Mouse (Mus musculus) Patski (cell line): ENCODE data around the gene Gpr158. TPM values are rescaled to one million over a fixed set of nuclear protein-coding genes. Genes with fewer than 3 reads are reported as not detected.
"Not testable (repeated sequence)": the region's sequence is repeated elsewhere in the genome, so short reads cannot be mapped to it uniquely, and the experiment has no call there.

Source experiments
- ATAC-seq: fragments of 100-300 bp; one replicate; pipeline ENCODE4 v1.8.0; 2021
- CTCF ChIA-PET: fragments of 350-600 bp; sonication (Branson Sonifier 250); formaldehyde crosslinking; loops from one replicate; lab custom pipeline; 2022; ENCODE audit warnings: inconsistent platforms; lab: Charles Lee
- POLR2A ChIA-PET: fragments of 350-600 bp; sonication (Branson Sonifier 250); formaldehyde crosslinking; loops from one replicate; lab custom pipeline; 2022; ENCODE audit warnings: antibody characterized with exemption, inconsistent platforms; lab: Charles Lee
- DNase-seq: peaks from one replicate; pipeline ENCODE4 v3.0.0-alpha.2; 2011; ENCODE audit warnings: low read depth, low spot score
- H3K27me3 ChIP-seq: fragments of 371-371 bp; one replicate; pipeline ENCODE4 v1.5.1; 2021
- CTCF ChIP-seq: fragments of 100-300 bp; IDR thresholded peaks from one replicate; pipeline ENCODE4 v1.5.1; 2021
- in situ Hi-C: fragments of 300-500 bp; cut with MboI; formaldehyde crosslinking; loops from 3 replicates; pipeline ENCODE4 v1.11.1; 2018; ENCODE audit warnings: low pct_unique_long_range_greater_than_20kb, mixed read lengths
- polyA plus RNA-seq: library from polyadenylated mRNA; unstranded; gene quantifications from one replicate; pipeline ENCODE4 v1.2.3, GENCODE M21; 2021

The Gpr158 gene
- polyA plus RNA-seq, 1 experiment from 2014 or later, result 0.01 TPM

- in situ Hi-C loops, result no loop called here
- DNase-seq (no peak), ATAC-seq (no peak)
- no peaks in the 10 kb centered on the region for H3K27me3 ChIP-seq
- no peak for TF ChIP-seq CTCF
- CTCF ChIA-PET, result no interaction called here
- POLR2A ChIA-PET, result no interaction called here
Measured at GRCm38 (mm10) chr2:21408821-21409220, 41.5 kb downstream of the Gpr158 start.

- POLR2A ChIA-PET, result no interaction called here
Measured at GRCm38 (mm10) chr2:21430288-21430687, 62.9 kb downstream of the Gpr158 start.

GRCm38 (mm10) chr2:21431182-21431581 is 63.8 kb downstream of the Gpr158 start:
- DNase-seq, result no peak
- POLR2A ChIA-PET, result no interaction called here
- in situ Hi-C loops, result no loop called here
- no peak for TF ChIP-seq CTCF
- no peaks in the 10 kb centered on the region for H3K27me3 ChIP-seq
- CTCF ChIA-PET, result no interaction called here
- no peak for ATAC-seq

More at GRCm38 (mm10) chr2:21430288-21430687, 62.9 kb downstream of the Gpr158 start:
- ATAC-seq, result no peak
- CTCF ChIA-PET, result no interaction called here
- TF ChIP-seq CTCF, result no peak
- no peak for DNase-seq
- in situ Hi-C loops, result no loop called here
- no peaks in the 10 kb centered on the region for H3K27me3 ChIP-seq

GRCm38 (mm10) chr2:21439626-21440025 is 72.3 kb downstream of the Gpr158 start:
- no peak for TF ChIP-seq CTCF
- ATAC-seq, result no peak
- ChIA-PET POLR2A (no interaction called here), CTCF (interaction anchor here (1.3 kb wide), 1 partner anchor 12 kb away, joined by 3 read pairs; no protein-coding TSS in a partner anchor)
- DNase-seq, result no peak
- peaks cover 14% of the 10 kb centered on the region for H3K27me3 ChIP-seq
- in situ Hi-C loops, result no loop called here

- DNase-seq, CTCF ChIA-PET, in situ Hi-C loops, ATAC-seq, H3K27me3 ChIP-seq, POLR2A ChIA-PET: not testable (repeated sequence)
Measured at GRCm38 (mm10) chr2:21460606-21461005, 93.3 kb downstream of the Gpr158 start.

- no peak for ATAC-seq
- ChIA-PET CTCF (no interaction called here), POLR2A (no interaction called here)
- in situ Hi-C loops, result no loop called here
- no peak for TF ChIP-seq CTCF
- DNase-seq, result no peak
- no peaks in the 10 kb centered on the region for H3K27me3 ChIP-seq
Measured at GRCm38 (mm10) chr2:21474957-21475356, 107.6 kb downstream of the Gpr158 start.

- H3K27me3 ChIP-seq, result peaks cover 4% of the 10 kb centered on the region
- CTCF ChIA-PET, result no interaction called here
- ATAC-seq, result no peak
Measured at GRCm38 (mm10) chr2:21496881-21497280, 129.5 kb downstream of the Gpr158 start.

GRCm38 (mm10) chr2:21497965-21498364 is 130.6 kb downstream of the Gpr158 start:
- ChIA-PET CTCF (no interaction called here), POLR2A (no interaction called here)
- no peak for DNase-seq
- in situ Hi-C loops, result no loop called here
- ATAC-seq, result peak; percentile 72
- TF ChIP-seq CTCF, result no peak
- peaks cover 4% of the 10 kb centered on the region for H3K27me3 ChIP-seq

More at GRCm38 (mm10) chr2:21496881-21497280, 129.5 kb downstream of the Gpr158 start:
- POLR2A ChIA-PET, result no interaction called here
- no peak for TF ChIP-seq CTCF
- in situ Hi-C loops, result no loop called here
- DNase-seq, result no peak

GRCm38 (mm10) chr2:21499399-21499798 is 132.1 kb downstream of the Gpr158 start:
- CTCF ChIA-PET, result no interaction called here
- in situ Hi-C loops, result no loop called here
- H3K27me3 ChIP-seq, result peaks cover 4% of the 10 kb centered on the region
- peak; percentile 42 for DNase-seq
- no peak for TF ChIP-seq CTCF
- POLR2A ChIA-PET, result no interaction called here
- peak; percentile 91 for ATAC-seq

- no peaks in the 10 kb centered on the region for H3K27me3 ChIP-seq
- ChIA-PET CTCF (no interaction called here), POLR2A (no interaction called here)
- in situ Hi-C loops, result no loop called here
- no peak for TF ChIP-seq CTCF
- no peak for ATAC-seq
- no peak for DNase-seq
Measured at GRCm38 (mm10) chr2:21507449-21507848, 140.1 kb downstream of the Gpr158 start.

GRCm38 (mm10) chr2:21530750-21531149 is 163.4 kb downstream of the Gpr158 start:
- TF ChIP-seq CTCF, result no peak
- ATAC-seq (no peak), DNase-seq (no peak)
- in situ Hi-C loops, result no loop called here
- ChIA-PET CTCF (no interaction called here), POLR2A (no interaction called here)
- no peaks in the 10 kb centered on the region for H3K27me3 ChIP-seq

- POLR2A ChIA-PET, result no interaction called here
- DNase-seq (no peak), ATAC-seq (no peak)
- no peak for TF ChIP-seq CTCF
- CTCF ChIA-PET, result interaction anchor here (2.2 kb wide), 1 partner anchor 13 kb away, joined by 5 read pairs; no protein-coding TSS in a partner anchor
- in situ Hi-C loops, result no loop called here
- no peaks in the 10 kb centered on the region for H3K27me3 ChIP-seq
Measured at GRCm38 (mm10) chr2:21619180-21619579, 251.8 kb downstream of the Gpr158 start.
